Mouse (Mus musculus) intestine, embryonic 15.5 days (tissue): Measurements from ENCODE around the gene Klhdc8a. TPM values are rescaled to one million over a fixed set of nuclear protein-coding genes. Genes with fewer than 3 reads are reported as not detected.
"Not testable (repeated sequence)": the region's sequence is repeated elsewhere in the genome, so short reads cannot be mapped to it uniquely, and the experiment has no call there.

ENCODE experiments used
- ATAC-seq: fragments of 200-750 bp; cut with Nextera tagmentation; 2 replicates; pipeline ENCODE4 v1.8.0; 2017; ENCODE audit warnings: moderate TSS enrichment, moderate library complexity
- H3K27ac ChIP-seq: fragments of 300-500 bp; sonication (generic); 2 replicates; pipeline ENCODE4 v1.5.1; 2015; ENCODE audit warnings: mild to moderate bottlenecking, inconsistent platforms
- H3K27me3 ChIP-seq: fragments of 300-500 bp; sonication (generic); replicated peaks from 2 replicates; pipeline ENCODE4 v1.6.1; 2015; ENCODE audit warnings: inconsistent platforms
- H3K36me3 ChIP-seq: fragments of 300-500 bp; sonication (generic); 2 replicates; pipeline ENCODE4 v1.6.1; 2015; ENCODE audit warnings: inconsistent platforms
- H3K4me1 ChIP-seq: fragments of 300-500 bp; sonication (generic); replicated peaks from 2 replicates; pipeline ENCODE4 v1.6.1; 2015; ENCODE audit warnings: inconsistent platforms
- H3K4me2 ChIP-seq: fragments of 300-500 bp; sonication (generic); replicated peaks from 2 replicates; pipeline ENCODE4 v1.6.1; 2015; ENCODE audit warnings: mild to moderate bottlenecking, inconsistent platforms
- H3K4me3 ChIP-seq: fragments of 300-500 bp; sonication (generic); replicated peaks from 2 replicates; pipeline ENCODE4 v1.5.1; 2015; ENCODE audit warnings: inconsistent platforms
- H3K9ac ChIP-seq: fragments of 300-500 bp; sonication (generic); 2 replicates; pipeline ENCODE4 v1.6.1; 2015; ENCODE audit warnings: inconsistent platforms
- H3K9me3 ChIP-seq: fragments of 300-500 bp; sonication (generic); 2 replicates; pipeline ENCODE4 v1.6.1; 2016; ENCODE audit warnings: inconsistent platforms
- WGBS: fragments of 180-500 bp; shearing (Covaris S2); methylation state at CpG from one replicate; pipeline ENCODE4 v1.1.7; 2015; 5-methylcytosine and 5-hydroxymethylcytosine counted together
- polyA plus RNA-seq: library from polyadenylated mRNA; unstranded; fragments of >200 nt; fragmentation: Nextera tagmentation; extraction: Ambion mirVana; gene quantifications from 2 replicates; pipeline ENCODE4 v1.2.1, GENCODE M21; 2015

Gene Klhdc8a
- polyA plus RNA-seq, 1 experiment from 2014 or later: 0.23 TPM

- Histone ChIP-seq H3K4me3 (no peak overlapping the region), H3K4me2 (no peak overlapping the region), H3K4me1 (peaks cover 19% of the 10 kb centered on the region), H3K27me3 (no peaks in the 10 kb centered on the region), H3K36me3 (no peaks in the 10 kb centered on the region), H3K9me3 (no peaks in the 10 kb centered on the region), H3K9ac (no peak overlapping the region), H3K27ac (no peak overlapping the region)
- WGBS: 35% methylated on average over 8 of the region's 8 CpGs
- no peak for ATAC-seq
Observed at GRCm38 (mm10) chr1:132338027-132338660, 39.7 kb downstream of the Klhdc8a start.

GRCm38 (mm10) chr1:132341731-132342501 lies 43.5 kb downstream of the Klhdc8a start:
- WGBS: 27% methylated on average over 5 of the region's 5 CpGs
- ATAC-seq: no peak
- H3K36me3 ChIP-seq: no peaks in the 10 kb centered on the region
- no peaks in the 10 kb centered on the region for H3K9me3 ChIP-seq
- no peak overlapping the region for H3K4me3 ChIP-seq
- H3K4me1 ChIP-seq: peaks cover 14% of the 10 kb centered on the region
- H3K27ac ChIP-seq: no peak overlapping the region
- H3K27me3 ChIP-seq: no peaks in the 10 kb centered on the region
- H3K9ac ChIP-seq: no peak overlapping the region
- no peak overlapping the region for H3K4me2 ChIP-seq

GRCm38 (mm10) chr1:132342518-132342917 lies 44.1 kb downstream of the Klhdc8a start:
- peaks cover 17% of the 10 kb centered on the region for H3K4me1 ChIP-seq
- ATAC-seq: no peak
- H3K27me3 ChIP-seq: no peaks in the 10 kb centered on the region
- no peaks in the 10 kb centered on the region for H3K36me3 ChIP-seq
- no peaks in the 10 kb centered on the region for H3K9me3 ChIP-seq
- H3K4me2 ChIP-seq: no peak overlapping the region
- no peak overlapping the region for H3K4me3 ChIP-seq
- WGBS: 69% methylated on average over 3 of the region's 3 CpGs
- H3K9ac ChIP-seq: no peak overlapping the region
- H3K27ac ChIP-seq: no peak overlapping the region

GRCm38 (mm10) chr1:132343191-132343590 lies 44.8 kb downstream of the Klhdc8a start:
- Histone ChIP-seq H3K27me3 (no peaks in the 10 kb centered on the region), H3K27ac (no peak overlapping the region), H3K9me3 (no peaks in the 10 kb centered on the region), H3K4me2 (no peak overlapping the region), H3K36me3 (no peaks in the 10 kb centered on the region), H3K4me1 (peaks cover 17% of the 10 kb centered on the region), H3K4me3 (no peak overlapping the region), H3K9ac (no peak overlapping the region)
- WGBS: 88% methylated on average over 2 of the region's 2 CpGs
- ATAC-seq: no peak

GRCm38 (mm10) chr1:132343656-132344055 lies 45.2 kb downstream of the Klhdc8a start:
- Histone ChIP-seq H3K4me1 (peaks cover 17% of the 10 kb centered on the region), H3K4me2 (no peak overlapping the region), H3K36me3 (no peaks in the 10 kb centered on the region), H3K9ac (no peak overlapping the region), H3K27me3 (no peaks in the 10 kb centered on the region), H3K4me3 (no peak overlapping the region), H3K27ac (no peak overlapping the region), H3K9me3 (no peaks in the 10 kb centered on the region)
- no peak for ATAC-seq
- WGBS: 89% methylated on average over 1 of the region's 1 CpGs

GRCm38 (mm10) chr1:132345514-132345913 lies 47.1 kb downstream of the Klhdc8a start:
- no peak for ATAC-seq
- H3K4me1 ChIP-seq: peaks cover 17% of the 10 kb centered on the region
- no peak overlapping the region for H3K9ac ChIP-seq
- H3K4me2 ChIP-seq: no peak overlapping the region
- H3K4me3 ChIP-seq: no peak overlapping the region
- WGBS: 85% methylated on average over 4 of the region's 4 CpGs
- no peaks in the 10 kb centered on the region for H3K36me3 ChIP-seq
- no peak overlapping the region for H3K27ac ChIP-seq
- no peaks in the 10 kb centered on the region for H3K27me3 ChIP-seq
- H3K9me3 ChIP-seq: no peaks in the 10 kb centered on the region

GRCm38 (mm10) chr1:132346134-132346851 lies 47.9 kb downstream of the Klhdc8a start:
- Histone ChIP-seq H3K36me3 (no peaks in the 10 kb centered on the region), H3K4me3 (no peak overlapping the region), H3K9me3 (no peaks in the 10 kb centered on the region), H3K27me3 (no peaks in the 10 kb centered on the region), H3K9ac (no peak overlapping the region), H3K4me2 (no peak overlapping the region), H3K27ac (peak overlapping the region; percentile 66), H3K4me1 (peaks cover 17% of the 10 kb centered on the region)
- peak; percentile 70 for ATAC-seq
- WGBS: 58% methylated on average over 12 of the region's 12 CpGs

GRCm38 (mm10) chr1:132346951-132347350 lies 48.5 kb downstream of the Klhdc8a start:
- no peaks in the 10 kb centered on the region for H3K9me3 ChIP-seq
- no peaks in the 10 kb centered on the region for H3K27me3 ChIP-seq
- H3K4me1 ChIP-seq: peaks cover 13% of the 10 kb centered on the region
- H3K36me3 ChIP-seq: no peaks in the 10 kb centered on the region
- H3K4me2 ChIP-seq: no peak overlapping the region
- H3K27ac ChIP-seq: peak overlapping the region; percentile 66; the same call in 1 of the 2 replicates
- H3K4me3 ChIP-seq: no peak overlapping the region
- H3K9ac ChIP-seq: no peak overlapping the region
- no peak for ATAC-seq

- 89% methylated on average over 5 of the region's 5 CpGs for WGBS
- H3K27me3 ChIP-seq: no peaks in the 10 kb centered on the region
- peaks cover 12% of the 10 kb centered on the region for H3K4me1 ChIP-seq
- no peaks in the 10 kb centered on the region for H3K9me3 ChIP-seq
- H3K4me3 ChIP-seq: no peak overlapping the region
- H3K9ac ChIP-seq: no peak overlapping the region
- ATAC-seq: no peak
- no peaks in the 10 kb centered on the region for H3K36me3 ChIP-seq
- H3K4me2 ChIP-seq: no peak overlapping the region
- no peak overlapping the region for H3K27ac ChIP-seq
Observed at GRCm38 (mm10) chr1:132348401-132348800, 50.0 kb downstream of the Klhdc8a start.

GRCm38 (mm10) chr1:132349049-132349448 lies 50.6 kb downstream of the Klhdc8a start:
- not testable (repeated sequence) for H3K4me3 ChIP-seq, ATAC-seq, H3K27ac ChIP-seq, H3K36me3 ChIP-seq, H3K9me3 ChIP-seq, H3K27me3 ChIP-seq, H3K9ac ChIP-seq, H3K4me2 ChIP-seq
- H3K4me1 ChIP-seq: peaks cover 12% of the 10 kb centered on the region

GRCm38 (mm10) chr1:132349601-132350000 lies 51.2 kb downstream of the Klhdc8a start:
- H3K4me3 ChIP-seq, H3K27me3 ChIP-seq, H3K36me3 ChIP-seq, H3K27ac ChIP-seq, H3K4me2 ChIP-seq, H3K9ac ChIP-seq, ATAC-seq, H3K9me3 ChIP-seq: not testable (repeated sequence)
- 96% methylated on average over 3 of the region's 3 CpGs for WGBS
- peaks cover 12% of the 10 kb centered on the region for H3K4me1 ChIP-seq

GRCm38 (mm10) chr1:132351058-132351457 lies 52.6 kb downstream of the Klhdc8a start:
- 91% methylated on average over 4 of the region's 4 CpGs for WGBS
- H3K4me3 ChIP-seq: no peak overlapping the region
- H3K27me3 ChIP-seq: no peaks in the 10 kb centered on the region
- no peak overlapping the region for H3K9ac ChIP-seq
- no peaks in the 10 kb centered on the region for H3K36me3 ChIP-seq
- H3K27ac ChIP-seq: no peak overlapping the region
- ATAC-seq: no peak
- H3K4me1 ChIP-seq: peaks cover 10% of the 10 kb centered on the region
- no peaks in the 10 kb centered on the region for H3K9me3 ChIP-seq
- no peak overlapping the region for H3K4me2 ChIP-seq
